Mouse (Mus musculus): Measurements from ENCODE around the gene Tmem106c. TPM values are rescaled to one million over a fixed set of nuclear protein-coding genes. Genes with fewer than 3 reads are reported as not detected.

Gene Tmem106c
- polyA plus RNA-seq, 1 experiment = 32.0 TPM

DNA sequence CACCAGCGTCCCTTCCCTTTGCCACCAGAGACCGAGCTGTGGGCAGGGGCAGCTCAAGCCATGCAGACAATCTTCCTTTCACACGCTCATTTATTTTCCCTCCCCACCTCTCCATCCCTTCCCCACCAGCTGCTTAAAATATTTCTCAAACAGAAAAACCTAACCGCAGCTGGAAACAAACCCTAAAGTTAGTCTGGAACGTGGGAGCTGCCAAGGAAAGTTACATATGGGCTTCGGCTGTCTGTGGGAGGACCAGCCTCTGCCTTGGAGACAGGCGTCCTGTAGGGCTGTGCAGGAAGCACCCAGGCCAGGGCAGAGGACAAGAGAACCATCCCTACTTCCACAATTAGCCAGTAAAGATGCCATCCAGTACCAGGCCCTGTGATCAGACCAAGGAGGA lies 13.8 kb upstream of the Tmem106c start:
- no peak overlapping the region for H3K4me3 ChIP-seq (ENCODE audit: insufficient read depth, low read length)
- TF ChIP-seq CTCF (IDR thresholded peaks at IDR 0.05; ENCODE audit: borderline replicate concordance, insufficient read depth, low read length) (no peak), POLR2A (IDR thresholded peaks at IDR 0.05; ENCODE audit: low read depth, low read length) (no peak)
- no peak overlapping the region for H3K27ac ChIP-seq (ENCODE audit: insufficient read depth, low read length)
- no peaks in the 10 kb centered on the region; the same call in 1 of the 2 replicates for H3K4me1 ChIP-seq (ENCODE audit: control insufficient read depth, insufficient read depth, low read length)

DNA sequence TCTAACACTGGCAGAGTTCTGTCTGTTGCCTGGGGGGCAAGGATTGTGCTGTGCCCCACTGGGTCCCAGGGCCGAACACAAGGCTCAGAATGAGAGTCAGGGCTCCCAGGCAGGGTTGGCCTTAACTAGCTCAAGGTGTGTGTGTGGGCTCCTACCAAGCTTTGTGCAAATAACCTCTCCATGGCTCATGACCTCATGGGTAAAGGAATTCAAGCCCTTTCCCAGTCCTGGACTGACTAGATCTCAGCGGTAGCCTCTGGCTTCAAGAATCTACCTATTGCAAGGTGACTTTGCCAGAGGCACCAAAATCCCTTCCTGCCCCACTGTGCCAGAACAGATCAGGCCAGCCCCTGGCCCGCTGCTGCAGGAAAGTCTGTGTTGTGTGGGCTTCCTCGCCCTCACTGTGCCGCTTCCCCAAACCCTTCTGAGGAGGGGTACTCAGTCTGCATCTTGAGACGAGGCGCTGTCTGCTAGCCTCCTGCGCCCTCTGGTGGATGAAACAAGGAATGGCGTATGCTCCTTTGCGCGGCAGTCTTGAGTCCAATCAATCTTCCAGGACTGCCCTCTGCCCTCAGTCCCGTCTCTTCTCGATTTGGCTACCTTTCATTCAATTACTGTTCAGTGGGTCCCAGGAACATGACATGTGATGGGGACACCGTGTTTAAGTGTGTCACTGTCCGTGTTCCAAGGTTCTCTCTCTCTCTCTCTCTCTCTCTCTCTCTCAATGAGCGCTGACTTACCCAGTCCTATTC lies 11.7 kb upstream of the Tmem106c start:
- Histone ChIP-seq H3K4me3 (ENCODE audit: insufficient read depth, low read length) (no peak overlapping the region), H3K27ac (ENCODE audit: insufficient read depth, low read length) (no peak overlapping the region), H3K4me1 (ENCODE audit: control insufficient read depth, insufficient read depth, low read length) (no peaks in the 10 kb centered on the region; the same call in 1 of the 2 replicates)
- TF ChIP-seq CTCF (IDR thresholded peaks at IDR 0.05; ENCODE audit: borderline replicate concordance, insufficient read depth, low read length) (peak; percentile 99), POLR2A (IDR thresholded peaks at IDR 0.05; ENCODE audit: low read depth, low read length) (no peak)

- no peak overlapping the region for H3K27ac ChIP-seq (ENCODE audit: insufficient read depth, low read length)
- no peak overlapping the region for H3K4me3 ChIP-seq (ENCODE audit: insufficient read depth, low read length)
- no peaks in the 10 kb centered on the region; the same call in 1 of the 2 replicates for H3K4me1 ChIP-seq (ENCODE audit: control insufficient read depth, insufficient read depth, low read length)
- TF ChIP-seq CTCF (IDR thresholded peaks at IDR 0.05; ENCODE audit: borderline replicate concordance, insufficient read depth, low read length) (no peak), POLR2A (IDR thresholded peaks at IDR 0.05; ENCODE audit: low read depth, low read length) (no peak)
These were observed 11.2 kb upstream of the Tmem106c start for GRCm38 (mm10) chr15:97952889-97953189.

GRCm38 (mm10) chr15:97954671-97955070 lies 9.3 kb upstream of the Tmem106c start:
- H3K4me3 ChIP-seq (ENCODE audit: insufficient read depth, low read length) = no peak overlapping the region
- H3K4me1 ChIP-seq (ENCODE audit: control insufficient read depth, insufficient read depth, low read length) = no peaks in the 10 kb centered on the region; the same call in 1 of the 2 replicates
- no peak overlapping the region for H3K27ac ChIP-seq (ENCODE audit: insufficient read depth, low read length)
- TF ChIP-seq CTCF (IDR thresholded peaks at IDR 0.05; ENCODE audit: borderline replicate concordance, insufficient read depth, low read length) (no peak), POLR2A (IDR thresholded peaks at IDR 0.05; ENCODE audit: low read depth, low read length) (no peak)

- no peak overlapping the region for H3K4me3 ChIP-seq (ENCODE audit: insufficient read depth, low read length)
These were observed 8.7 kb upstream of the Tmem106c start for GRCm38 (mm10) chr15:97955286-97955685.

GRCm38 (mm10) chr15:97955742-97956141 lies 8.3 kb upstream of the Tmem106c start:
- Histone ChIP-seq H3K4me3 (ENCODE audit: insufficient read depth, low read length) (no peak overlapping the region), H3K4me1 (ENCODE audit: control insufficient read depth, insufficient read depth, low read length) (no peaks in the 10 kb centered on the region), H3K27ac (ENCODE audit: insufficient read depth, low read length) (no peak overlapping the region)
- TF ChIP-seq POLR2A (IDR thresholded peaks at IDR 0.05; ENCODE audit: low read depth, low read length) = no peak
- TF ChIP-seq CTCF (IDR thresholded peaks at IDR 0.05; ENCODE audit: borderline replicate concordance, insufficient read depth, low read length) = no peak

More at GRCm38 (mm10) chr15:97955286-97955685, 8.7 kb upstream of the Tmem106c start:
- no peak overlapping the region for H3K27ac ChIP-seq (ENCODE audit: insufficient read depth, low read length)
- TF ChIP-seq CTCF (IDR thresholded peaks at IDR 0.05; ENCODE audit: borderline replicate concordance, insufficient read depth, low read length) (no peak), POLR2A (IDR thresholded peaks at IDR 0.05; ENCODE audit: low read depth, low read length) (no peak)
- no peaks in the 10 kb centered on the region for H3K4me1 ChIP-seq (ENCODE audit: control insufficient read depth, insufficient read depth, low read length)

DNA sequence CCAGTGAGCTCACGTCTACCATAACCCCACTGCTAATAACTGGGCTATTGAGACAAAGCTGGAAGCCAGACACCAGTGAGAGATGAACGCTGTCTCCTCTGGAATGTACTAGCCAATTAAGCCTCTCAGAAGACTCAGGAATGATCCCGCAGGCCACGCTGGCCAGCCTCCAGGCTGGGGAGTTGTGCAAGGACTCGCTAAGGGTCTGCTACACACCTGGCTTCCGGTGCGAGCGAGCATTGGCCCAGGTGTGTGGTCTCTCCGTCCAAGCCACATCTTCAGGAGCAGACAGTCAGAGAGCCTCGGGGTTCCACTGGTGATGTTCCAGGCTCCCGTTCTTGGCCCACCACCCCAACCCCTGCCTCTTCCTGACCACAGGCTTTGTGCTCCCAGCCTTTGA lies 7.6 kb upstream of the Tmem106c start:
- H3K27ac ChIP-seq (ENCODE audit: insufficient read depth, low read length) = no peak overlapping the region
- no peaks in the 10 kb centered on the region for H3K4me1 ChIP-seq (ENCODE audit: control insufficient read depth, insufficient read depth, low read length)
- no peak overlapping the region for H3K4me3 ChIP-seq (ENCODE audit: insufficient read depth, low read length)
- TF ChIP-seq CTCF (IDR thresholded peaks at IDR 0.05; ENCODE audit: borderline replicate concordance, insufficient read depth, low read length) (no peak), POLR2A (IDR thresholded peaks at IDR 0.05; ENCODE audit: low read depth, low read length) (no peak)

- Histone ChIP-seq H3K4me1 (ENCODE audit: control insufficient read depth, insufficient read depth, low read length) (no peaks in the 10 kb centered on the region), H3K27ac (ENCODE audit: insufficient read depth, low read length) (peak overlapping the region; percentile 21; the same call in 1 of the 2 replicates), H3K4me3 (ENCODE audit: insufficient read depth, low read length) (peak overlapping the region; percentile 87)
- TF ChIP-seq POLR2A (IDR thresholded peaks at IDR 0.05; ENCODE audit: low read depth, low read length) (no peak), CTCF (IDR thresholded peaks at IDR 0.05; ENCODE audit: borderline replicate concordance, insufficient read depth, low read length) (no peak)
These were observed 541 bp upstream of the Tmem106c start for GRCm38 (mm10) chr15:97963329-97963988.

DNA sequence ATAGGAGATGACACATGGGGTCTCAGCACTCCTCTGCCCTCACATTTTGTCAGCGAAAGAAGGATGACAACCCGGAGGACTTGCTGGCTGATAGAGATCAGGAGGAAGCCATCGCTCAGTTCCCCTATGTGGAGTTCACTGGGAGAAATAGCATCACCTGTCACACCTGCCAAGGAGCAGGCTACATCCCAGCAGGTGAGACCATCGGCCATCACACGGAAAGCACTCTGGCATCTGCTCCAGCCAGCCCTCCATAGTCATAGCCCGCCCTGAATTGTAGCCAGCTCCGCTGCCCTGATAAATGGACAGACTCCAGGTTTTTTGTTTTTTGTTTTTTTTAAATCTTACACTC lies 812 bp downstream of the Tmem106c start:
- TF ChIP-seq CTCF (IDR thresholded peaks at IDR 0.05; ENCODE audit: borderline replicate concordance, insufficient read depth, low read length) = no peak
- no peak for TF ChIP-seq POLR2A (IDR thresholded peaks at IDR 0.05; ENCODE audit: low read depth, low read length)
- Histone ChIP-seq H3K4me3 (ENCODE audit: insufficient read depth, low read length) (peak overlapping the region; percentile 70), H3K27ac (ENCODE audit: insufficient read depth, low read length) (no peak overlapping the region), H3K4me1 (ENCODE audit: control insufficient read depth, insufficient read depth, low read length) (no peaks in the 10 kb centered on the region)

Measured in embryonic fibroblast, embryonic 13.5 days (primary cell).